Mouse (Mus musculus): Measurements from ENCODE around the gene Zfp704. TPM values are rescaled to one million over a fixed set of nuclear protein-coding genes. Genes with fewer than 3 reads are reported as not detected.

Gene Zfp704
- total and polyA plus RNA-seq, 3 experiments = not detected

DNA sequence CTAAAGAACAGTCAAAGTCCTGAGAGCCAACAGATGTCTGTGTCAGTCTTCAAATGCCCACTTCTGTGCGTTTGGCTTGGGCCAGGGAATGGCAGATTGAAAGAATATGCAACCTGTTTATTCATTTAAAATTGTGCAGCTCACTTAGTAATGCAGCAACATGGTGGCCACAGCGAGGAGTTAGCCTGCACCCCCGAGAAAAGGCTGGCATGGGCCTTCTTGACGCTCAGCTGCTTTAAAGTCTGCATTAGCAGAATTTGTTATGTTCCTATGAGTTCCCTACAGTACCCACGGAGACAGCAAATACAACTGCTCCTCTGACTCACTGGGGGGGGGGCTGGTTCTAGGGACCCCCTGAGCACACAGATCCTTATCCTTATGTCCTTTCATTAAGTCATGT, 184.2 kb downstream of the Zfp704 start:
- H3K79me2 ChIP-seq (replicated peaks; ENCODE audit: control insufficient read depth, extremely low read depth, insufficient read depth, poor library complexity, severe bottlenecking) = no peaks in the 10 kb centered on the region
- no peaks in the 10 kb centered on the region for H3K36me3 ChIP-seq (replicated peaks in 1 of 2; ENCODE audit: control insufficient read depth in 1 of 2, insufficient read depth in 1 of 2, low read length in 1 of 2)
- TF ChIP-seq E2F4 (IDR thresholded peaks at IDR 0.05; ENCODE audit: insufficient replicate concordance, low read depth, low read length) (no peak), IRF4 (IDR thresholded peaks at IDR 0.05; ENCODE audit: low read depth, low read length) (no peak), UBTF (IDR thresholded peaks at IDR 0.05; ENCODE audit: low read depth, low read length) (no peak)
- no peaks in the 10 kb centered on the region for H3K9me3 ChIP-seq (replicated peaks; ENCODE audit: low read length)
- H3K9ac ChIP-seq (ENCODE audit: insufficient read depth, low read depth) = no peak overlapping the region
- H3K27ac ChIP-seq (ENCODE audit: insufficient read depth, low read depth) = no peak overlapping the region
- H3K4me1 ChIP-seq (ENCODE audit: control insufficient read depth in 1 of 2, insufficient read depth in 2 of 2) = peaks cover 0 to 7% of the 10 kb centered on the region in 2 experiments; a peak in 2 of 4 replicates
- dilution Hi-C loops (cut with MboI; ENCODE audit: extremely low pct_ligation_motif_present, extremely low pct_unique_long_range_greater_than_20kb, low sequenced_read_pairs) = no loop called here
- no peak overlapping the region for H3K4me2 ChIP-seq (ENCODE audit: insufficient read depth, low read depth, poor library complexity, severe bottlenecking)
- no peaks in the 10 kb centered on the region for H3K27me3 ChIP-seq (replicated peaks)
- in situ Hi-C loops (cut with MboI; ENCODE audit: low pct_ligation_motif_present, low pct_unique_long_range_greater_than_20kb, low sequenced_read_pairs) = no loop called here
- DNase-seq (ENCODE audit: extremely low read depth) = no peak
- H3K4me3 ChIP-seq (replicated peaks in 1 of 3; ENCODE audit: low read depth in 2 of 3, low read length in 2 of 3, poor library complexity in 1 of 3) = no peak overlapping the region

DNA sequence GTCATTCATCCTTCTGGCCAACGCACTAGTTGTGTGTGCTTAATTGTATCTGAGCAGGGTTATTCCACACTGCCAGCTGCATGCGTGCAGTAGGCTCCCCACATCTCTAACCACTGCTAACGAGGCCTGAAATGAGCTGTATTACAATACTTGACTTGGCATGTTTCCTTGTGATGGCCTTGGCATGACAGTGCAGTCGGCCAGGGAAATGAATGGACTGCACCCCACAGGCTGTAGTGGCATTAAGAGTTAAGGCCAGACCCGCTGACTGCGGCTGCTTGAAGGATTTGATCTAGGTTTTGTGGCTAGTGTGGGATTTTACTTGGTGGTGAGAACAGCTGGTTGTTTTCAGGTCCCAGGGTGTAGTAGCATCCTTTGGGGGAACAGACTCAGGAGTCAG, 185.2 kb downstream of the Zfp704 start:
- no peak overlapping the region for H3K9ac ChIP-seq (ENCODE audit: insufficient read depth, low read depth)
- no peaks in the 10 kb centered on the region for H3K79me2 ChIP-seq (replicated peaks; ENCODE audit: control insufficient read depth, extremely low read depth, insufficient read depth, poor library complexity, severe bottlenecking)
- no peak for DNase-seq (ENCODE audit: extremely low read depth)
- in situ Hi-C loops (cut with MboI; ENCODE audit: low pct_ligation_motif_present, low pct_unique_long_range_greater_than_20kb, low sequenced_read_pairs) = no loop called here
- H3K4me3 ChIP-seq (replicated peaks in 1 of 3; ENCODE audit: low read depth in 2 of 3, low read length in 2 of 3, poor library complexity in 1 of 3) = no peak overlapping the region
- no peak for TF ChIP-seq ZNF384 (IDR thresholded peaks at IDR 0.05; ENCODE audit: low read depth, low read length)
- TF ChIP-seq EP300 (IDR thresholded peaks at IDR 0.05; ENCODE audit: low read length) = no peak
- TF ChIP-seq MAX (IDR thresholded peaks at IDR 0.05; ENCODE audit: low read length) = no peak
- no peak for TF ChIP-seq RAD21 (IDR thresholded peaks at IDR 0.05; ENCODE audit: low read depth, low read length)
- no peak for TF ChIP-seq CTCF (conservative IDR thresholded peaks at IDR 0.05 in 1 of 2, IDR thresholded peaks at IDR 0.05 in 1 of 2; ENCODE audit: low read depth in 2 of 2, low read length in 2 of 2)
- TF ChIP-seq CHD1 (IDR thresholded peaks at IDR 0.05; ENCODE audit: low read depth, low read length) = no peak
- TF ChIP-seq UBTF (IDR thresholded peaks at IDR 0.05; ENCODE audit: low read depth, low read length) = no peak
- no peak for TF ChIP-seq MYC (IDR thresholded peaks at IDR 0.05; ENCODE audit: low read depth, low read length)
- no peak for TF ChIP-seq MAFK (IDR thresholded peaks at IDR 0.05; ENCODE audit: insufficient replicate concordance, low read length)
- no peak for TF ChIP-seq USF2 (conservative IDR thresholded peaks at IDR 0.05; ENCODE audit: low read depth, low read length)
- no peak for TF ChIP-seq ETS1 (conservative IDR thresholded peaks at IDR 0.05; ENCODE audit: low read depth, low read length)
- TF ChIP-seq POLR2AphosphoS2 (IDR thresholded peaks at IDR 0.05; ENCODE audit: low read depth, low read length) = no peak
- TF ChIP-seq ELF1 (IDR thresholded peaks at IDR 0.05; ENCODE audit: low read depth, low read length) = no peak
- TF ChIP-seq E2F4 (IDR thresholded peaks at IDR 0.05; ENCODE audit: insufficient replicate concordance, low read depth, low read length) = no peak
- no peak for TF ChIP-seq MAZ (IDR thresholded peaks at IDR 0.05; ENCODE audit: low read depth, low read length)
- no peak overlapping the region for H3K27ac ChIP-seq (ENCODE audit: insufficient read depth, low read depth)
- H3K4me1 ChIP-seq (ENCODE audit: control insufficient read depth in 1 of 2, insufficient read depth in 2 of 2) = peaks cover 0 to 7% of the 10 kb centered on the region in 2 experiments; a peak in 2 of 4 replicates
- no peaks in the 10 kb centered on the region for H3K27me3 ChIP-seq (replicated peaks)
- no peak overlapping the region for H3K4me2 ChIP-seq (ENCODE audit: insufficient read depth, low read depth, poor library complexity, severe bottlenecking)
- dilution Hi-C loops (cut with MboI; ENCODE audit: extremely low pct_ligation_motif_present, extremely low pct_unique_long_range_greater_than_20kb, low sequenced_read_pairs) = no loop called here
- no peaks in the 10 kb centered on the region for H3K9me3 ChIP-seq (replicated peaks; ENCODE audit: low read length)
- H3K36me3 ChIP-seq (replicated peaks in 1 of 2; ENCODE audit: control insufficient read depth in 1 of 2, insufficient read depth in 1 of 2, low read length in 1 of 2) = no peaks in the 10 kb centered on the region

Data from CH12.LX (cell line).